Mouse (Mus musculus) lung, postnatal 0 days (tissue): ENCODE results near the gene H2afz.

Source experiments
- CTCF ChIP-seq: IDR thresholded peaks from 2 replicates; pipeline ENCODE4 v1.5.1; 2016; ENCODE audit warnings: antibody characterized with exemption, mild to moderate bottlenecking
- EP300 ChIP-seq: IDR thresholded peaks from 2 replicates; pipeline ENCODE4 v1.6.1; 2016; ENCODE audit warnings: antibody characterized with exemption, mild to moderate bottlenecking, control low read depth

DNA sequence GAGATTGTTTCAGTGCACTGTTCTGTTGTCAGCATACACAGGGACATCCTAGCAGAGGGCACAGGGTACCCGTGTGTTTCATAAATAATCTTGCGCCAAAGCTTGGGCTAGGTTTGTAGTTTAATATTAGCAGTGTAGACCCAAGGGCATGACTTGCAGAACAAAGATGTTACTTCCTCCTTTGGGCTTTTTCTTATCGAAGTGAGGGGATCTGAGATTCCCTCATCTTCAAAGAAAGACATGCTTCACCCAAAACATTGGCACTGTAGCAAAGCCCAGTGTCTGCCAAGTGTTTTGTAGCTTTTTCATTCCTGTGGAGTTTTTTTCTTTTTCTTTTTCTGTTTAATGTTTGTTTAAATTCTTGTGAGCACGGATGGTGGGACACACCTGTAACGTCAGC, 33.4 kb downstream of the H2afz start:
- no peak for TF ChIP-seq EP300
- no peak for TF ChIP-seq CTCF
